Mouse (Mus musculus) MEL (cell line): ENCODE results near the gene Bbs9.

Source experiments
- CTCF ChIP-seq, 3 experiments: IDR thresholded peaks in 2 of 3; conservative IDR thresholded peaks in 1 of 3; 2 replicates each; pipeline ENCODE4 v1.5.1; 2011 to 2012; ENCODE audit warnings: low read length in 3 of 3, low read depth in 2 of 3, mild to moderate bottlenecking in 2 of 3, improper control_type of control experiment in 1 of 3, inconsistent platforms in 1 of 3, mixed read lengths in 1 of 3, moderate library complexity in 1 of 3; ENCODE audit not compliant: control insufficient read depth in 1 of 3, insufficient read depth in 1 of 3, poor library complexity in 1 of 3, severe bottlenecking in 1 of 3
- EP300 ChIP-seq, 2 experiments: IDR thresholded peaks; 2 replicates each; pipeline ENCODE4 v1.6.1; 2011; ENCODE audit warnings: improper control_type of control experiment in 2 of 2, low read length in 2 of 2, low read depth in 1 of 2, mild to moderate bottlenecking in 1 of 2
- POLR2A ChIP-seq, 2 experiments: IDR thresholded peaks; 2 replicates each; pipeline ENCODE4 v1.6.1; 2011 to 2012; ENCODE audit warnings: low read length in 2 of 2, mild to moderate bottlenecking in 2 of 2, control low read depth in 1 of 2, improper control_type of control experiment in 1 of 2, low read depth in 1 of 2, moderate library complexity in 1 of 2; ENCODE audit not compliant: control insufficient read depth in 1 of 2, insufficient read depth in 1 of 2, poor library complexity in 1 of 2

DNA sequence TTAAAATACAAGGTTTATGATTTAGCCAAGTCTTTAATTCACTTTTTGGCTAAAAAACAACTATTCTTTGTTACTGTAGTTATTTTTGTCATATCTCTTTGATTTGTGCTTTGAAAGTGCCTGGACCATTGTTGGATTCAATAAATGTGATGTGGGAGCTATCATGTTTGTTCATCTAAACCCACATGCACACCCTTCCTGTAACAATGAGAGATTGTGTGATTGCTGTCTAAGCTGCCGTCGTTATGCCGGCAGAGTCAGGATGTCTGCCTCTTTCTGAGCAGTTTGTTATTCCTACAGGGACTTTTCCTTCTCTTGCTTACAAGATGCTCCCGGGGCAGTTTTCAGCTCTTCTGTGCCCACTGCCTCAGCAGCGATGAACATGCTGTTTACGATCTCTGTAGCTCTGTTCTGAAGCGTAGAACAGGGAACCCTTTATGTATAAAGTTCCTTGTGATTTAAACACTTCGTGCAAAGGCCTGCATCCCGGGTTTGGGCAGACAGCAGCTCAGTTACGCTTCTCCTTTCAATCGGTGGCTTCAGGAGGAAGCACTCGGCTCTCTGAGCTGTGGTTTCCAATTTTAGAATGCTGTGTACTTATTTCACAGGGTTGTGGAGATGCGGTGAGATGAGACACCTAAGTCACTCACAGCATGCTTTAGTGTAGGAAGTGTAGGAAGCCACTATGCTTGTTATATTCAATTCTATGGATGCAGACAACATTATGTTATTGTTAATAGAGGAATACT lies 165.3 kb downstream of the Bbs9 start:
- no peak for TF ChIP-seq CTCF (IDR thresholded peaks at IDR 0.05 in 2 of 3, conservative IDR thresholded peaks at IDR 0.05 in 1 of 3; ENCODE audit: control insufficient read depth in 1 of 3, insufficient read depth in 1 of 3, low read depth in 2 of 3, low read length in 3 of 3, poor library complexity in 1 of 3, severe bottlenecking in 1 of 3)
- no peak; a peak in 1 of 4 replicates for TF ChIP-seq EP300 (IDR thresholded peaks at IDR 0.05; ENCODE audit: low read depth in 1 of 2, low read length in 2 of 2)
- peak in 1 of 2 experiments; percentile 34; a peak in 1 of 4 replicates for TF ChIP-seq POLR2A (IDR thresholded peaks at IDR 0.05; ENCODE audit: control insufficient read depth in 1 of 2, insufficient read depth in 1 of 2, low read depth in 1 of 2, low read length in 2 of 2, poor library complexity in 1 of 2)
